Mouse (Mus musculus) bone marrow, adult 2 months (tissue): Measurements from ENCODE around the gene Cacng2.

Experiments used
- CTCF ChIP-seq: fragments of 200-500 bp; IDR thresholded peaks from 2 replicates; pipeline ENCODE4 v1.5.1; 2011; ENCODE audit warnings: low read length, control low read depth; ENCODE audit not compliant: control insufficient read depth, insufficient read depth
- POLR2A ChIP-seq: fragments of 200-500 bp; IDR thresholded peaks from 2 replicates; pipeline ENCODE4 v1.6.1; 2011; ENCODE audit warnings: low read depth, mild to moderate bottlenecking, control low read depth, low read length, borderline replicate concordance; ENCODE audit not compliant: control insufficient read depth

DNA sequence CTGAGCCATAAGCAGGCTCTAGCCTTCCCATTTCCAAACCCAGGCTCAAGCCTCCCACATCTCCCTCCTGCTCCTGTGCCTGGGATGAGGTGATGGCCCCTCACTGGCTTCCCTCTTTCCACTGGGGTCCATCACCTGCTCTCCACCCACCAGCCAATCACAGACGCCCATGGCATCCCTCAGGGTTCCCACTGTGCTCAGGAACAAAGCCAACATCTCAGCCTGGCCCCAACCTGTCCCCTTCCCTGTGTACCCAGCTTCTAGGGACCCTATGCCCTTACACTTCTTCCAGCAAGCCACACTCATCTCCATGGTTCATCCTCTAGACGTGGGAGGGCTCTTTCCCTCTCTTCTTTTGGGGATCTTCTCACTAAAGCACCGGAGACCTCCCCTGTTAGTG is 43.9 kb downstream of the Cacng2 start:
- TF ChIP-seq CTCF (no peak), POLR2A (no peak)
